19 mouse cellular contexts compared by ENCODE assay signal in the genomic region with DNA sequence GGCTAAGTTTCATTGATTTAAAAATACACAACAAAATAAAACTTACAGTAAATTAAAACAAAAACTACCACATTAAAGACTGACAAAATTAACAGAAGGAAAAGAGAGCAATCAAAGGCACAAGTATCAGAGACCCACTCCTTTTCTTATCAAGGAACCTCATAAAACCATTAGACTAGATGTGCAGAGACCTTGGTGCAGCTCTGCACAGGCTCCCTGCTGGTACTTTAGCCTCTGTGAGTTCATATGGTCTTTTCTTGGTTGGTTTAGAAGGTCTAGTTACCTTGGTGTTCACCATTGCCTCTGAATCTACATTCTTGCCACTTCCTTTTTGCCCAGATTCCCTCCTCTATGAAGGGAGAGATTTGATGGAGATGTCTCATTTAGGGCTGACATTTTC.
DNase-seq lines count a peak whose midpoint lies in the region; ATAC-seq and TF ChIP-seq lines count a peak whose summit lies in the region.
"Had no signal": no experiment of that assay in that cellular context is flagged by ENCODE, and none has a peak within 500 bp of the region (broad histone marks: within the 10 kb centered on the region; RNA-seq: fewer than 3 reads in every experiment).

No protein-coding gene starts in this region.

- DNase-seq in left cerebral cortex, adult 9 months (ENCODE audit: low spot score in 2 of 2), result no peak
- DNase-seq: adrenal gland, adult 2 months; adrenal gland, adult 8-10 months; adrenal gland, postnatal 10 days; adrenal gland, postnatal 14 days; adrenal gland, postnatal 25 days; adrenal gland, postnatal 36 days; B cell, adult 2 months; cerebellum, adult 11 months; cerebellum, adult 11-12 months; cerebellum, adult 18-20 months had no signal

- no peaks in the 10 kb centered on the region for H3K9me3 ChIP-seq in intestine, embryonic 15.5 days
- no peaks in the 10 kb centered on the region for H3K9me3 ChIP-seq in intestine, postnatal 0 days (ENCODE audit: control insufficient read depth)
- no peaks in the 10 kb centered on the region for H3K9me3 ChIP-seq in intestine, embryonic 16.5 days (ENCODE audit: control insufficient read depth, low read length)
- H3K9me3 ChIP-seq: G1E had no signal

- no peak overlapping the region for H3K4me3 ChIP-seq in intestine, embryonic 15.5 days (replicated peaks)
- no peak overlapping the region for H3K4me3 ChIP-seq in intestine, postnatal 0 days (ENCODE audit: low read depth, low read length)
- no peak overlapping the region for H3K4me3 ChIP-seq in intestine, embryonic 16.5 days (ENCODE audit: low read length)

- H3K9ac ChIP-seq in intestine, embryonic 15.5 days, result no peak overlapping the region
- H3K9ac ChIP-seq in intestine, postnatal 0 days (ENCODE audit: low read depth, low read length), result no peak overlapping the region
- H3K9ac ChIP-seq in intestine, embryonic 16.5 days (ENCODE audit: low read depth, low read length), result no peak overlapping the region

- H3K4me2 ChIP-seq in intestine, embryonic 15.5 days (replicated peaks), result no peak overlapping the region
- no peak overlapping the region for H3K4me2 ChIP-seq in intestine, postnatal 0 days (replicated peaks; ENCODE audit: low read depth)
- H3K4me2 ChIP-seq in intestine, embryonic 16.5 days (ENCODE audit: low read depth, low read length), result no peak overlapping the region

- no peaks in the 10 kb centered on the region for H3K4me1 ChIP-seq in intestine, embryonic 15.5 days (replicated peaks)
- no peaks in the 10 kb centered on the region for H3K4me1 ChIP-seq in intestine, postnatal 0 days (replicated peaks; ENCODE audit: control insufficient read depth, insufficient read depth, low read length)
- no peaks in the 10 kb centered on the region for H3K4me1 ChIP-seq in intestine, embryonic 16.5 days (ENCODE audit: control insufficient read depth, insufficient read depth, low read length)

- peak; percentile 64 for ATAC-seq in intestine, embryonic 15.5 days
- no peak for ATAC-seq in intestine, postnatal 0 days
- ATAC-seq in intestine, embryonic 16.5 days, result peak; percentile 72
- ATAC-seq: activated CD4-positive, CD25-positive, alpha-beta regulatory T cell, adult 4 months; CD4-positive, CD25-positive, alpha-beta regulatory T cell, adult 4 months; Patski had no signal

- no peak overlapping the region for H3K27ac ChIP-seq in intestine, embryonic 15.5 days
- no peak overlapping the region for H3K27ac ChIP-seq in intestine, postnatal 0 days (ENCODE audit: low read depth, low read length)
- no peak overlapping the region for H3K27ac ChIP-seq in intestine, embryonic 16.5 days (ENCODE audit: low read length)

- no peak for TF ChIP-seq CTCF in intestine, postnatal 0 days (IDR thresholded peaks at IDR 0.05; ENCODE audit: low read depth)

- H3K27me3 ChIP-seq in intestine, embryonic 15.5 days (replicated peaks), result no peaks in the 10 kb centered on the region
- no peaks in the 10 kb centered on the region for H3K27me3 ChIP-seq in intestine, postnatal 0 days (replicated peaks; ENCODE audit: control insufficient read depth, insufficient read depth, low read length)
- H3K27me3 ChIP-seq in intestine, embryonic 16.5 days (replicated peaks; ENCODE audit: control insufficient read depth, insufficient read depth, low read length), result no peaks in the 10 kb centered on the region
- H3K27me3 ChIP-seq: CH12.LX, Patski had no signal

- H3K36me3 ChIP-seq in intestine, embryonic 15.5 days, result no peaks in the 10 kb centered on the region
- H3K36me3 ChIP-seq in intestine, postnatal 0 days (ENCODE audit: control insufficient read depth, insufficient read depth), result no peaks in the 10 kb centered on the region
- H3K36me3 ChIP-seq in intestine, embryonic 16.5 days (ENCODE audit: control insufficient read depth, insufficient read depth, low read length), result no peaks in the 10 kb centered on the region
- H3K36me3 ChIP-seq: G1E had no signal
